Mouse (Mus musculus): ENCODE measurements around the gene Pglyrp3. TPM values are rescaled to one million over a fixed set of nuclear protein-coding genes. Genes with fewer than 3 reads are reported as not detected.

Pglyrp3 gene
- polyA plus RNA-seq, 1 experiment from 2014 or later, result not detected

Small RNAs within 50 kb of the gene (microRNA-seq; reads per million reads assigned to microRNA genes)
- gene Gm23697, result not detected
- not detected for gene Gm25145

Other genes starting within 250 kb of the Pglyrp3 start
- gene Lor, start 68.6 kb downstream of the Pglyrp3 start, polyA plus RNA-seq (2014; fragmentation: Nextera tagmentation; extraction: Ambion mirVana), result 0.54 and 0.63 TPM in 2 replicates
- gene Prr9, start 109.4 kb downstream of the Pglyrp3 start, polyA plus RNA-seq (2014; fragmentation: Nextera tagmentation; extraction: Ambion mirVana), result not detected in 2 replicates
- gene Lelp1, start 128.2 kb downstream of the Pglyrp3 start, polyA plus RNA-seq (2014; fragmentation: Nextera tagmentation; extraction: Ambion mirVana), result not detected in 2 replicates
- not detected in 2 replicates for gene Sprr2a1, start 201.2 kb downstream of the Pglyrp3 start, polyA plus RNA-seq (2014; fragmentation: Nextera tagmentation; extraction: Ambion mirVana)
- 0.47 TPM in 1 of 2 replicates, not detected in the other for gene Sprr2a2, start 201.3 kb downstream of the Pglyrp3 start, polyA plus RNA-seq (2014; fragmentation: Nextera tagmentation; extraction: Ambion mirVana)

Data from kidney, embryonic 14.5 days (tissue).